Mouse (Mus musculus) lung, embryonic 14.5 days (tissue): ENCODE data around the gene Grip1. TPM values are rescaled to one million over a fixed set of nuclear protein-coding genes. Genes with fewer than 3 reads are reported as not detected.

Experiments
- ATAC-seq: fragments of 200-750 bp; cut with Nextera tagmentation; 2 replicates; pipeline ENCODE4 v1.8.0; 2017; ENCODE audit warnings: mild to moderate bottlenecking, moderate TSS enrichment, moderate library complexity; ENCODE audit not compliant: insufficient read depth
- DNase-seq: peaks from one replicate; pipeline ENCODE4 v3.0.0-alpha.2; 2015
- H3K27ac ChIP-seq: fragments of 300-500 bp; sonication (generic); 2 replicates; pipeline ENCODE4 v1.5.1; 2014; ENCODE audit warnings: low read depth, mild to moderate bottlenecking, moderate library complexity
- H3K27me3 ChIP-seq: fragments of 300-500 bp; sonication (generic); 2 replicates; pipeline ENCODE4 v1.6.1; 2014; ENCODE audit warnings: low read length, control low read depth; ENCODE audit not compliant: insufficient read depth
- H3K36me3 ChIP-seq: fragments of 300-500 bp; sonication (generic); 2 replicates; pipeline ENCODE4 v1.6.1; 2014; ENCODE audit warnings: control low read depth; ENCODE audit not compliant: insufficient read depth
- H3K4me1 ChIP-seq: fragments of 300-500 bp; sonication (generic); 2 replicates; pipeline ENCODE4 v1.6.1; 2014; ENCODE audit warnings: antibody characterized with exemption, control low read depth; ENCODE audit not compliant: insufficient read depth
- H3K4me2 ChIP-seq: fragments of 300-500 bp; sonication (generic); 2 replicates; pipeline ENCODE4 v1.6.1; 2014; ENCODE audit warnings: mild to moderate bottlenecking
- H3K4me3 ChIP-seq: fragments of 300-500 bp; sonication (generic); 2 replicates; pipeline ENCODE4 v1.5.1; 2014; ENCODE audit warnings: low read depth, low read length
- H3K9ac ChIP-seq: fragments of 300-500 bp; sonication (generic); 2 replicates; pipeline ENCODE4 v1.6.1; 2014
- H3K9me3 ChIP-seq: fragments of 300-500 bp; sonication (generic); 2 replicates; pipeline ENCODE4 v1.6.1; 2016; ENCODE audit warnings: low read depth, low read length, control low read depth
- CTCF ChIP-seq: IDR thresholded peaks from 2 replicates; pipeline ENCODE4 v1.5.1; 2016; ENCODE audit warnings: antibody characterized with exemption, low read depth
- WGBS: fragments of 180-500 bp; shearing (Covaris S2); extraction: QIAGEN DNeasy Blood & Tissue Kit; methylation state at CpG from one replicate; pipeline ENCODE4 v1.1.7; 2014; 5-methylcytosine and 5-hydroxymethylcytosine counted together
- polyA plus RNA-seq: library from polyadenylated mRNA; unstranded; fragments of >200 nt; fragmentation: Nextera tagmentation; extraction: Ambion mirVana; gene quantifications from 2 replicates; pipeline ENCODE4 v1.2.1, GENCODE M21; 2014

Gene Grip1
- polyA plus RNA-seq, 1 experiment from 2014 or later, result 2.6 TPM

DNA sequence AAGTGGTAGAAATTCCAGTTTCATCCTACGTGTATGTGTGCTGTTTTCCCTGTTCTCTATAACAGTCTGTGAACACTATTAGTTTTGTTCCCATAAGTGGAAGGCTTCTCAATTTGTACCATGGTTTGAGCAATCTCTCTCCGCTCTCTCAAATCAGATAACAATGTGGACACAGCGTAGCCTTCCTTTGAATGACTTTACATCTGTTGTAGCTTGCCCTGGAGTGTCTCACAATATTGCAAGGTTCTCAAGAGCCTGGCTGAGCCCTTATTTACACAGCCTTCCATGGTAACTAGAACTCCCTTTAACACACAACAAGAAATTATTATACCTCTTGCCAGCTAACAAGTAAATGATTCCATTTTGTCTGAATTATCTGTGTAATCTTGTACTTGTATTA is 268.3 kb downstream of the Grip1 start:
- Histone ChIP-seq H3K36me3 (no peaks in the 10 kb centered on the region), H3K9ac (no peak overlapping the region), H3K4me2 (no peak overlapping the region), H3K4me1 (no peaks in the 10 kb centered on the region), H3K27ac (no peak overlapping the region), H3K27me3 (no peaks in the 10 kb centered on the region), H3K4me3 (no peak overlapping the region), H3K9me3 (no peaks in the 10 kb centered on the region)
- WGBS, result 59% methylated on average over 3 of the region's 3 CpGs
- DNase-seq (peak; percentile 46), ATAC-seq (peak; percentile 78)
- no peak for TF ChIP-seq CTCF

DNA sequence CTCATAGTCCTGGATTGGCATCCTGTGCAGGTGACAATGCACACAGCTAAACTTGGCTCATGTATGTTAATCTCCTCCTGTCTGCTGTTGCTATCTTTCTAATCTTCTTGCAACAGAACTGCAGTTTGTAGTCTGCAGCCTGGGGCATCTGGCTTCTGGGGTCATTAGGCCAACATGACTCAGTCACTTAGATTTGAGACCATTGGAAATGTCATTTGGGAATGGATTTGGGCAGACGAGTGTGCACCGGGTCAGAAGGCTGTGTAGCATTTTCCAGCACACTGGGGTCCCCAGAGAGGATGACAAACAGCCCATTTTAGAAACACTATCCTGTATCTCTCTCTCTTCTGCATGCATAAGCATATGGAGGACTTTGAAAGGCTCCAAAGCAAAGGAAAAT is 268.8 kb downstream of the Grip1 start:
- ATAC-seq, result no peak
- WGBS, result 42% methylated on average over 2 of the region's 2 CpGs
- DNase-seq, result no peak

DNA sequence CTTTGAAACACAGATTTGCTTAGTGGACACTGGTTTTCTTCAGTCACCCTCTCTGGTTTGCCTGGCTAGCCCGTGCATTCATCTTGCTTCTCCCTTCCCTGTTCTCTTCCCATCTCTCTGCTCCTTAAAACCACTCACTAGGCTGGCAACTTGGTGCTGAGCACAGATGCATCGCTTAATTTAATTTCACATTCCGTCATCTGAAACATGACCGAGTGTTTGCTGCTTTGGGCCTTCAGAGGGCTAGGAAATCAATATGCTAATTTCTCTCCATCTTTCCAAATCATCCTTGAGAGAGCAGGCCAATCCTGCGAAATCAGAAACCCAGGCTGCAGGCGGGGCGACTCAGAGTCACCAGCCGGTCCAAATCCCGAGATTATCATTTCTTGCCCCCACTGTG is 270.0 kb downstream of the Grip1 start:
- 76% methylated on average over 9 of the region's 9 CpGs for WGBS
- no peak overlapping the region for H3K27ac ChIP-seq
- TF ChIP-seq CTCF, result no peak
- H3K4me3 ChIP-seq, result no peak overlapping the region
- DNase-seq (no peak), ATAC-seq (no peak)
- no peaks in the 10 kb centered on the region for H3K4me1 ChIP-seq
- no peak overlapping the region for H3K9ac ChIP-seq
- H3K36me3 ChIP-seq, result no peaks in the 10 kb centered on the region
- H3K9me3 ChIP-seq, result no peaks in the 10 kb centered on the region
- H3K4me2 ChIP-seq, result no peak overlapping the region
- H3K27me3 ChIP-seq, result no peaks in the 10 kb centered on the region

More for the DNA sequence above, 268.8 kb downstream of the Grip1 start:
- Histone ChIP-seq H3K27me3 (no peaks in the 10 kb centered on the region), H3K4me1 (no peaks in the 10 kb centered on the region), H3K27ac (no peak overlapping the region), H3K36me3 (no peaks in the 10 kb centered on the region), H3K4me3 (no peak overlapping the region), H3K4me2 (no peak overlapping the region), H3K9ac (no peak overlapping the region), H3K9me3 (no peaks in the 10 kb centered on the region)
- TF ChIP-seq CTCF, result no peak

DNA sequence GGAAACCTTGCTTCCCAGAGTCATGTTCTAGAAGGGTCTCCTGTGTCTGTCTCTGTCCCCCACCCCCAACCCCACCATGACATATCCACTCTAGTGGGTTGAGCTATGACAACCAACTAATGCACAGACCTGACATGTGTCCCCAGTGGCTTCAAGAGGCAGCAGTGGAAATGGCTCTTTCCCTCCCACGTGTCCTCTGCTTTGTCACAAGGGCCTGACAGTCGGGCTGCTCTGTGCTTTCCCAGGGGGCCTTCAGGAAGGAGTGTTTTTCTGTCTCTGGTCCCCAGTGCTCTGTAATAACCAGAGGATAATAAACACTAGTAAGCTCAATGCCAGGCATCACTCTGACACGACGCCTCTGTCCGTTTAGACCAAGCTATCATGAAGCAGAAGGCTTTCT is 271.7 kb downstream of the Grip1 start:
- no peaks in the 10 kb centered on the region for H3K4me1 ChIP-seq
- H3K9me3 ChIP-seq, result no peaks in the 10 kb centered on the region
- no peak overlapping the region for H3K4me3 ChIP-seq
- DNase-seq (no peak), ATAC-seq (no peak)
- no peaks in the 10 kb centered on the region for H3K27me3 ChIP-seq
- H3K36me3 ChIP-seq, result no peaks in the 10 kb centered on the region
- no peak overlapping the region for H3K9ac ChIP-seq
- WGBS, result 44% methylated on average over 5 of the region's 5 CpGs
- no peak overlapping the region for H3K4me2 ChIP-seq
- TF ChIP-seq CTCF, result no peak
- H3K27ac ChIP-seq, result no peak overlapping the region

DNA sequence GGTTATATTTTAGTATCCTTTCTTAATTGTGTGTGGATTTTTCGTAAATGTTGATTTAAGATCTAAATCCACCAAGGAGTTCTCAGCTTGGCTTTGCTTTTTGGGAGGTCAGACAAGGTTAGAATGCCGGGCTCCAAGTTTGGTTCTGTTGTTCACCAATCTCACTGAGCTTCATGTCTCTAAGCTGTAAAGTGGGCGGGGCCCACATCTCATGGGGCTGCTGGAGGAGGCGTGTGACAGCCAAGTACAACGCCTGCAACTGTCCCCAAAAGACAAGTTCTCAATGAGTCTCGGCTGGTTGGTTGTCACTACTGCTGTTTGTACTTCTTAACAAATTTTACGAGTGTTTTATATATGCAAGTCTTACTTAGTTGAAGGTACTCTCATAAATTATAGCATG is 272.3 kb downstream of the Grip1 start:
- Histone ChIP-seq H3K27me3 (no peaks in the 10 kb centered on the region), H3K9me3 (no peaks in the 10 kb centered on the region), H3K9ac (no peak overlapping the region), H3K4me2 (no peak overlapping the region), H3K27ac (no peak overlapping the region), H3K4me1 (no peaks in the 10 kb centered on the region), H3K4me3 (no peak overlapping the region), H3K36me3 (no peaks in the 10 kb centered on the region)
- DNase-seq (no peak), ATAC-seq (no peak)
- TF ChIP-seq CTCF, result no peak
- 63% methylated on average over 7 of the region's 7 CpGs for WGBS

DNA sequence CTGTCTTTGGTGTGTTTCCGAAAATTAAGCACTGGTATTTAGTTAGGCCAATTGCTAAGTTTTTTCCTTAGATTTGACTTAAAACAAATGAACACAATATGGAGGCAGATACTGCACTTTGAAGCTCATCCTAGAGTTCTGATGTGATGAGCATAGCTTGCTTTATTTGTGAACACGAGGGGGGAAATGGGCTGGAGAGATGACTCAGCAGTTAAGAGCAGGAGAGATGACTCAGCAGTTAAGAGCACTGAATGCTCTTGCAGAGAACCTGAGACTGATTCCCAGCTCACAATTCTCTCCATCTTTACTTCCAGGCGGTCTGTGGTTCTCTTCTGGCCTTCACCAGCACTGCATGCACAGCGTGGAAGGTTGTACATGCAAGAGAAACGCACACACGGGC is 273.3 kb downstream of the Grip1 start:
- no peaks in the 10 kb centered on the region for H3K9me3 ChIP-seq
- WGBS, result 78% methylated on average over 6 of the region's 6 CpGs
- no peak overlapping the region for H3K4me3 ChIP-seq
- H3K4me1 ChIP-seq, result no peaks in the 10 kb centered on the region
- H3K4me2 ChIP-seq, result no peak overlapping the region
- no peak overlapping the region for H3K9ac ChIP-seq
- no peak for TF ChIP-seq CTCF
- H3K27me3 ChIP-seq, result no peaks in the 10 kb centered on the region
- H3K27ac ChIP-seq, result no peak overlapping the region
- no peak for DNase-seq
- no peaks in the 10 kb centered on the region for H3K36me3 ChIP-seq
- no peak for ATAC-seq

DNA sequence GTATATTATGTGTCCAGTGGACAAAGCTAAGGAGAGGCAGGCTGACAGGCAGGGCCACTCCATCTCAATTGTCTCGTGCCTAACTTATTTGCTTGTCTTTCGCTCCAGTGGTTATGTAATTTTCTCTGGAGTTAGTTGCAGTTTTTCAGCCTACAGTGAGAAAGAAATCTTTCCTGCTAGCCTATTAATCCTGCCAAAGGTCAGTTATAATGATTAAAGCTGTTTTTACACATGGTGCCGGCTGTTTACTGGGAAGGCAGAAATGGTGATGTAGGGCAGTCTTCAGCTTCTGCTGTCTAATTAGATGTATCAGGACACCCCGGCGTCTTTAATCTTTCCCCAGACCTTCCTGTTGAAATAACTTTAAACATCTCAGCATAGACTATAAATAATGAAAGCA is 276.6 kb downstream of the Grip1 start:
- 36% methylated on average over 5 of the region's 5 CpGs for WGBS
- TF ChIP-seq CTCF, result no peak
- H3K4me3 ChIP-seq, result no peak overlapping the region
- H3K4me1 ChIP-seq, result no peaks in the 10 kb centered on the region
- no peak overlapping the region for H3K9ac ChIP-seq
- no peaks in the 10 kb centered on the region for H3K27me3 ChIP-seq
- no peaks in the 10 kb centered on the region for H3K9me3 ChIP-seq
- H3K4me2 ChIP-seq, result no peak overlapping the region
- H3K36me3 ChIP-seq, result no peaks in the 10 kb centered on the region
- DNase-seq (no peak), ATAC-seq (no peak)
- H3K27ac ChIP-seq, result no peak overlapping the region
